Mouse (Mus musculus): ENCODE data around the gene Slc13a3.
"Not testable (repeated sequence)": the region's sequence is repeated elsewhere in the genome, so short reads cannot be mapped to it uniquely, and the experiment has no call there.

GRCm38 (mm10) chr2:165511530-165511929, 38.5 kb upstream of the Slc13a3 start:
- not testable (repeated sequence) for TF ChIP-seq TAL1, GATA1 (IDR thresholded peaks at IDR 0.05; ENCODE audit: low read length)

Measured in erythroblast, embryonic 14.5 days (primary cell).